Mouse (Mus musculus) CD8-positive naive resting alpha-beta T cell, adult 2 months (primary cell): ENCODE measurements around the gene Xrra1.

Experiments used
- DNase-seq, 2 experiments: peaks; one replicate each; pipeline ENCODE4 v3.0.0; 2022; ENCODE audit warnings: low read depth in 2 of 2, low spot score in 2 of 2

Gene Xrra1

DNA sequence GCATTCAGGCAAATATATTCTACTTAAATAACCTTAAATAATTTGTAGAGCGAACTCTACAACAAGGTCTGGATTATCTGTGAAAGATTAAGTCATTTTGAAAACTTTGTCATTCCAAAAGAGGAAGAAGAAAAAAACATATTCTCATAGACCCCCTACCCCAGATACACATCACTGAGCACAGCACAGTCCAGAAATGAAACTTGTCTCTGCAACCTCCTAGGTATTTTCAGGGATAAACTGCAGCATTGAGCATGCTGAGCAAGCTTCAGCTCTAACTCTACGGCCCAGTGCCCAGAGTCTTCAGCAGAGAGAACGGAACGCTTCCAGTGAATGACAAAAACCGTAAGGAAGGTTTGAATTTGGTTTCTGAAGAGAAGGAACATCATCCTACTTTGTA lies 8.4 kb upstream of the Xrra1 start:
- DNase-seq: no peak

DNA sequence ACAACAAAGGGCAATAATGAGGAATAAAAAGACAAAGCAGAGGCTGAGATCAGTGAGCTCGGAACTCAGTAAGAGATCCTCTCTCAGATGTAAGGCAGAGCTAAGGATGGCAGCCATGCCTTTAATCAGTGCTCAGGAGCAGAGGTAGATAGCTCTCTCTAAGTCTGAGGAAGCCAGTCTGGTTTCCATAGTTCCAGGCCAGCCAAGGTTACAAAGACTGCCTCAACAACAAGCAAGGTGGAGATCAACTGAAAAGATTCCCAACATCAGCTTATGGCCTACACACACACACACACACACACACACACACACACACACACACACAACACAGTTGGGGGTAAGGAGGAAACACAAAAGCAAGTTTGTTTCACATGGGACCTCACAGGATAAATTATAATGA lies 7.8 kb upstream of the Xrra1 start:
- DNase-seq: no peak

DNA sequence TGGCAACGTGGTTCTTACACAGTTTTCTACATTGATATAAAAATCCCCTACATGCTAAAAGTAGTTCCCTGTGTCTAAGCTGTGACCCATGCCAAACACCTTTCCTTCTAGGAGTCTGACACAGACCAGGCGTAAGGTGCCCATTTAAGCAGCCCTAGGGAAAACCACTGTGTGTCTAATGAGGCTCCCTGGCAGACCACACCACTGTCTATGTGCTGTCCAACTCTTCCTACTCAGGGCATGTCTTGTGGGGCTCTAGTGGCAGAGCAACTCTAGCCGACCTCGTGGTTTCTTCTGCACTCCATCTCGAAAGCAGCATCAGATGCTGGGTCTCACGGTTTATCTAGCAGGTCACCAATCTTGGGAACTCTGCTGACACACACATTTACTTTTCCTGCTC lies 7.3 kb upstream of the Xrra1 start:
- no peak for DNase-seq

DNA sequence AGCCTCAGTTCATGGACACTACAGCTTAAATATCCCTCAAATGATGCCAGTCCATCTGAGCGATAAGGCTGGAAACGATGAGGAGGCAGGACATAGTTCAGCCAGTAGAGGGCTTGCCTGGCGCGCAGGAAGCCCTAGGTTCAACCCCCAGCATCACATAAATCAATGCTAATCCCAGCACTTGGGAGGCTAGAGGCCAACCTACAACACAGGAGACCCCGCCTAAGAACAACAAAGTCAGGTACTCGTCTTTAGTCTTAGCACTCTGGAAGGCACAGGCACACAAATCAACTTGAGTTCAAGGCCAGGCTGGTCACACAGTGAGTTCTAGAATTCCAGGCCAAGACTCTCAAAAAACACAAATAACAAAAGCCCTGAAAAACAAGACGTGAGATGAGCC lies 5.6 kb upstream of the Xrra1 start:
- DNase-seq: no peak

DNA sequence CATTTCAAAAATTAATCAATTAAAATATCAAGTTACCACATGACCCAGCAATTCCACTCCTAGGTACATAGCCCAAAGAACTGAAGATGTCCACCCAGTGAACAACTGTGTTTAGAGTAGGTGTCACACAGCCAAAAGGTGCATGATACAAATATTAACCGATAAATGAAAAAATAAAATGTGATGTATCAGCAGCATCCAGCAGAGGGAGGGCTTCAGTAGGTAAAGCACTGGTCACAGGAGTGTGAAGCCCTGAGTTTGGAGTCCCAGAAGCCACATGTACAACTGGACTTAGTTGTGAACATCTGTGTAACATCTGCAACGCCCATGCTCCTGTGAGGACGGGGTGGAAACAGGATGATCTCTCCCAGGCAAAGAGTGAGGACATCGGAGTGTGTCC lies 4.6 kb upstream of the Xrra1 start:
- no peak for DNase-seq

- peak; percentile 24 to 30 for DNase-seq
Measured at GRCm38 (mm10) chr7:99856266-99856861, 2.6 kb upstream of the Xrra1 start.

DNA sequence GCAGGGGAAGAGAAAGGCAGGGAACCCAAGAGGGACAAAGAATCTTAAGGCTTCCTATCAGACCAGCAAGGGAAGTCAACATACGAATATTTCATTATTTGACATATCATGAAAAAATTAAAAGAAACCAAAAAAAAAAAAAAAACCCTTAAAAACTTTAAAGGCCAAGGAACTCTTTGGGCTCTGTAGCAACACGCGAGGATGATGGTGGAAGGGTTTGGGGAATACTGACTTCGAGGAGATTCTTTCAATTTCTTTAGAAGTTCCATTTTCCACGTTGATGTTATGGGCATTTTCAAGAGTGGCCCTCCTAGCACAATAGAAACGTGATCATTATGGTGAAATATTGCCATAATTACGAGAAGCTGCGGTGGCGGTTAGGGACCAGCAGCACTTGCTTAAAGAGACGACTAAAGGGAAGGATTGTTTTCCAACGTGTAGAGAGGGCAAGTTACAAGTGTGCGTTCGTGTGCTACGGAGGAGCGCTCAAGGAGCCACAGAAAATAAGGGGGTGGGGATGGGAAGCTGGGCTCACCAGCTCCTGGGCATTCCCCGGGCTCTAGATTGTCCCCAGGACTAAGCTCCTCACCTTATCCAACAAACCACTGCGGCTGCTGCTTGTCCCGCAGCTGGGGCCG lies 622 bp upstream of the Xrra1 start:
- no peak for DNase-seq

GRCm38 (mm10) chr7:99863362-99863761 lies 4.4 kb downstream of the Xrra1 start, which contains the start of gene Spcs2:
Gene Spcs2 (minus strand): TSS chr7:99863462.
- no peak for DNase-seq

GRCm38 (mm10) chr7:99864241-99865028 lies 5.5 kb downstream of the Xrra1 start:
- DNase-seq: no peak

GRCm38 (mm10) chr7:99865219-99865618 lies 6.3 kb downstream of the Xrra1 start:
- DNase-seq: no peak

GRCm38 (mm10) chr7:99869296-99869695 lies 10.4 kb downstream of the Xrra1 start:
- DNase-seq: no peak

DNA sequence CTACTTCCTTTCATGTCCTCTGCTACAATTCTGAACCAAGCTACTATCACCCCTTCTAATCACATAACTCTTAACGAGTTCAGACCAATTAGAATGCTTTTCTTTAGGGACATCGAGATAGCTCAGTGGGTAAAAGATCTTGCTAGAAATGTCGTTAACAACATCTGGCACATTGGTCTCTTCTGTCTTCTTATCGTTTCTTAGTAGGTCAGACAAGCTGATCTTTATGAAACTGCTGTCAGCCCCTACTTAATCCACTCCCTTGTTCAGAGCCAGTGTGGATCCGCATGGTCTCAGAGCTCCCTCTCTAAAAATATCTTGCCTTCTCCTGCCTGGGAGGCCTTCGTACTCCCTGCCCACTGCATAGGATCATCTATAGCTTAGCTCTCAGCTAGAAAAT lies 15.0 kb downstream of the Xrra1 start:
- DNase-seq: no peak

DNA sequence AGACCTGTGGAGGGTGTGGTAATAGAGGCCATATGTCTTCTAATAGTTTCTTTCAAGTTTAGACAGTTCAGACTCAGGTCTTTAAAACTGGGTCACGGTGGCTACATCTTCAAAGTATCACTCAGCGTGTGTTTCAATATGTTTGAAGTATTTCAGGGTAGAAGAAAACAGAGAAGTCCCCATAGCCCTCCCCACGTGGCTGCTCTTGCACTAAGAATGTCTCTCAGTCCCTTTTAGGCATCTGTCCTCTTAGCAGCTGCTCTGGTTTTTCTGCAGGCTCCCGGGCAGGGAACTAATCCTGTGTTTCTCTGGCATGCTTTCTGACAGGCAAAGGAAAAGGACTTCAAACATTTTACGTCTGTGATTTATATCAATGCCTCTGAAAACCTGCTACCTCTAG lies 17.0 kb downstream of the Xrra1 start:
- no peak for DNase-seq

DNA sequence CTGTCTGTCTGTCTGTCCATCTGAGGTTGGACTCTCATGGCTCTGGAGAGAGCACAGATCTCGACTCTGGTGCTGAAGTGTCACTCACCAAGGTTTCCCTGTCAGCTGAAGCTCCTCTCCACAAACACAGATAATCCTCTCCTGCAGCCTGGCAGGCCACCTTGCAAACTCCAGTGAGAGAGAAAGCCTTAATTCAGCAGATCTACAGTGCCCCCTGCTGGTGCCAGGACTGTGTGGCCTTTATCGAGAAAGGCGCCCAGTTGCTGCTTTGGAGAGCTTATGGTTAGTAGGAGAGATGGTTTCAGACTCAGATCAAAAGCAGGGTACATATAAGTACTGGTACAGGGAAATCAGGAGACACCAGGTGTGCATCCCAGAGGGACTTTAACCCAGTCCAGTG lies 17.4 kb downstream of the Xrra1 start:
- peak; percentile 76 to 82 for DNase-seq

GRCm38 (mm10) chr7:99878254-99878653 lies 19.3 kb downstream of the Xrra1 start:
- DNase-seq: no peak

- no peak for DNase-seq
Measured at GRCm38 (mm10) chr7:99887230-99887735, 28.4 kb downstream of the Xrra1 start.

DNA sequence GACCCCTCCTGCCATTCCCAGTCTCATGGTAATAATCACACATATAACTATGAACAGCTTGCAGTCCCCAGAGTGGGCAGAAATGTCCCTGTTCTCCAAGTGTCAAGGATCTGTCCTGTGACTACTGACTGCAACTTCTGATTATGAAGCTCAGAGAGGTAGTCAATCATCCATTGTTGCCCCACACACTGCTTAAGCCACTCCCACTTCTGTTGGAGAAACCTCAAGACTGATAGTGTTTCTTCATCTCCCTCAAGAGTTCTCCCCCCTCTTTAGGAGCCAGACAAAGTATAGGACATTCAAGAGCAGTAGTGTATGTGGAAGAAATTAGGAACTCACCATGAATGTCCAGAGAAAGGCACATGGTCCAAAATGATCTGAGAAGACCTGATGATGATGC lies 28.8 kb downstream of the Xrra1 start:
- DNase-seq: no peak

DNA sequence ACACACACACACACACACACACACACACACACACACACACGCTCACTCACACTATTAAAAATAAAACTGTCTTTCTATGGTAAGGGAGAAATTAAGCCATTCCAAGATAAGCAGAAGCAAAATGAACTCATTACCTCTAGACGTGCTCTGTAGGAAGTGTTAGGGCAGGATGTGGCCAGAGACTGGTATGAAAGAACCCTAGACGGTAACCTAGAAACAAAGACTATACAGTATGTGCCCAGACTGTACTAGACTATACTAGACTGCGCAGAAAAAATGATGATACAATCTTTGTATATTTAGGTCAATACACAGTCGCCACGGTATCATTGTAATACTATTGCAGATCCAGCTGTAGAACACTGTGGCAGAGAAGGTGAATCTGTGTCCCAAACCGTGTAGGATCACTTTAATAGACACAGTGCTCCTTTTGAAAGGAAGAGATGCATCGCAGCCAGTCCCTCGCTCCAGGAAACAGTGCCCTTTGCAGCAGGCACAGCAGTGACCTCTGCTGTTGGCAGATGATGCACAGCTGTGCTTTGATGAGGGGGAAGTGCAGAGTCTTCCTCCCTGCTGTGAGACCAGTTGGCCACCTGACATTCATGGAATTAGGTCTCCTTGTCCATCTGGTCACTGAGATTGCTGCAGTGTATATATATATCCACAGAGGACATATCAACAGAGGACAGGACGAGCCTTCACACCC lies 30.4 kb downstream of the Xrra1 start:
- DNase-seq: peak; percentile 34 to 50

GRCm38 (mm10) chr7:99890168-99890755 lies 31.3 kb downstream of the Xrra1 start:
- no peak for DNase-seq

DNA sequence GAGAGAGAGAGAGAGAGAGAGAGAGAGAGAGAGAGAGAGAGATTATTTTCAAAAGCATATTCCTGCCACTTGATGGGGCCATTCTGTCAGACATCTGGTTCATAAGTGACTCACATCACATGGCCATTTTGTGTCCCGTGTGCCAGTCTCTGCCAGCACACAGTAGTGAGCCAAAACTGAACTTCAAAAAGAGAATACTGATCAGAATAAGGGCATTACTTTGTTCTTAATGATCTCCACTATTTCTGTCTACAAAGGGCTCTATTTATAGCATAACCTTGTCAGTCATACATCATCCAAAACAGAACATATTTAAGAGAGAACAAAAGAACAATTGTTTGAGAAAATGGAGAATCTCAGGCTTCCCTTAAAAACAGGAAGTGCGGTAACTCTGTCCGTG lies 32.6 kb downstream of the Xrra1 start:
- DNase-seq: no peak

- no peak for DNase-seq
Measured at GRCm38 (mm10) chr7:99892351-99892750, 33.4 kb downstream of the Xrra1 start.
